ENCODE assay signal across 24 mouse cellular contexts in genomic region chr2:76549316-76549715, GRCm38 (mm10).
DNase-seq lines count a peak whose midpoint lies in the region; ATAC-seq and TF ChIP-seq lines count a peak whose summit lies in the region.
"Had no signal": no experiment of that assay in that cellular context is flagged by ENCODE, and none has a peak within 500 bp of the region (broad histone marks: within the 10 kb centered on the region; RNA-seq: fewer than 3 reads in every experiment).

No protein-coding gene starts in this region.

- no peak for TF ChIP-seq CTCF in lung, adult 2 months (IDR thresholded peaks at IDR 0.05; ENCODE audit: insufficient read depth, low read length)

- no peaks in the 10 kb centered on the region for H3K27me3 ChIP-seq in embryonic facial prominence, embryonic 11.5 days (ENCODE audit: control insufficient read depth, insufficient read depth, low read length)
- H3K27me3 ChIP-seq in embryonic facial prominence, embryonic 10.5 days (replicated peaks; ENCODE audit: low read depth, poor library complexity, severe bottlenecking): no peaks in the 10 kb centered on the region
- no peaks in the 10 kb centered on the region for H3K27me3 ChIP-seq in kidney, embryonic 15.5 days
- no peaks in the 10 kb centered on the region for H3K27me3 ChIP-seq in lung, embryonic 15.5 days
- H3K27me3 ChIP-seq: forebrain, embryonic 13.5 days; heart, embryonic 12.5 days; heart, embryonic 15.5 days; hindbrain, embryonic 13.5 days; intestine, embryonic 15.5 days had no signal

- peak; percentile 31 for DNase-seq in embryonic facial prominence, embryonic 11.5 days (ENCODE audit: low spot score)
- DNase-seq in embryonic facial prominence, embryonic 10.5 days (ENCODE audit: low spot score): no peak
- no peak for DNase-seq in kidney, postnatal 10 days
- no peak for DNase-seq in lung, adult 2 months
- no peak for DNase-seq in cerebellum, adult 11-12 months
- DNase-seq: B cell, adult 2 months; cerebellum, adult 11 months; cerebellum, adult 8-10 months; cerebellum, postnatal 14 days; gastrocnemius, postnatal 10 days; gastrocnemius, postnatal 36 days; heart, postnatal 10 days; heart, postnatal 36 days had no signal

- no peak overlapping the region for H3K9ac ChIP-seq in embryonic facial prominence, embryonic 11.5 days (replicated peaks; ENCODE audit: low read length)
- H3K9ac ChIP-seq in kidney, embryonic 15.5 days: no peak overlapping the region
- no peak overlapping the region for H3K9ac ChIP-seq in lung, embryonic 15.5 days
- H3K9ac ChIP-seq: forebrain, embryonic 13.5 days; heart, embryonic 12.5 days; heart, embryonic 15.5 days; hindbrain, embryonic 13.5 days; intestine, embryonic 15.5 days had no signal

- WGBS in embryonic facial prominence, embryonic 11.5 days: 70% methylated on average over 12 of the region's 12 CpGs
- 77% methylated on average over 12 of the region's 12 CpGs for WGBS in embryonic facial prominence, embryonic 10.5 days
- WGBS in kidney, embryonic 15.5 days: 43% methylated on average over 12 of the region's 12 CpGs
- 77% methylated on average over 12 of the region's 12 CpGs for WGBS in lung, embryonic 15.5 days
- WGBS in lung, adult 2 months: 84% methylated on average over 12 of the region's 12 CpGs

- H3K4me2 ChIP-seq in embryonic facial prominence, embryonic 11.5 days (ENCODE audit: low read depth, low read length): no peak overlapping the region
- H3K4me2 ChIP-seq in kidney, embryonic 15.5 days: peak overlapping the region; percentile 30
- no peak overlapping the region for H3K4me2 ChIP-seq in lung, embryonic 15.5 days
- H3K4me2 ChIP-seq: forebrain, embryonic 13.5 days; heart, embryonic 12.5 days; heart, embryonic 15.5 days; hindbrain, embryonic 13.5 days; intestine, embryonic 15.5 days had no signal

- no peak for ATAC-seq in embryonic facial prominence, embryonic 11.5 days (replicated peaks; ENCODE audit: insufficient number of reproducible peaks, low FRiP score, low TSS enrichment, low read depth)
- ATAC-seq in kidney, embryonic 15.5 days (replicated peaks; ENCODE audit: low FRiP score): no peak
- no peak for ATAC-seq in lung, embryonic 15.5 days (ENCODE audit: borderline replicate concordance, extremely low read depth, low FRiP score, low TSS enrichment)
- ATAC-seq: forebrain, embryonic 13.5 days; forebrain, embryonic 16.5 days; hindbrain, embryonic 16.5 days; intestine, embryonic 15.5 days had no signal

- H3K27ac ChIP-seq in embryonic facial prominence, embryonic 11.5 days (replicated peaks; ENCODE audit: low read depth, low read length): no peak overlapping the region
- no peak overlapping the region for H3K27ac ChIP-seq in embryonic facial prominence, embryonic 10.5 days (replicated peaks)
- no peak overlapping the region for H3K27ac ChIP-seq in kidney, embryonic 15.5 days
- 0 out of 2 replicates have a peak overlapping the region, but pooled peaks have one; percentile 64 for H3K27ac ChIP-seq in lung, embryonic 15.5 days
- H3K27ac ChIP-seq: forebrain, embryonic 10.5 days; forebrain, embryonic 13.5 days; heart, embryonic 15.5 days; hindbrain, embryonic 10.5 days; hindbrain, embryonic 13.5 days; intestine, embryonic 15.5 days had no signal

- H3K9me3 ChIP-seq in embryonic facial prominence, embryonic 11.5 days (replicated peaks; ENCODE audit: control insufficient read depth, low read length): no peaks in the 10 kb centered on the region
- H3K9me3 ChIP-seq in embryonic facial prominence, embryonic 10.5 days: no peaks in the 10 kb centered on the region
- H3K9me3 ChIP-seq in kidney, embryonic 15.5 days (replicated peaks): no peaks in the 10 kb centered on the region
- no peaks in the 10 kb centered on the region for H3K9me3 ChIP-seq in lung, embryonic 15.5 days
- H3K9me3 ChIP-seq: forebrain, embryonic 10.5 days; forebrain, embryonic 13.5 days; heart, embryonic 12.5 days; heart, embryonic 15.5 days; hindbrain, embryonic 10.5 days; hindbrain, embryonic 13.5 days; intestine, embryonic 15.5 days had no signal

- no peaks in the 10 kb centered on the region for H3K36me3 ChIP-seq in embryonic facial prominence, embryonic 11.5 days (replicated peaks; ENCODE audit: control insufficient read depth, insufficient read depth, low read depth, low read length)
- H3K36me3 ChIP-seq in embryonic facial prominence, embryonic 10.5 days (replicated peaks): no peaks in the 10 kb centered on the region
- H3K36me3 ChIP-seq in kidney, embryonic 15.5 days: no peaks in the 10 kb centered on the region
- H3K36me3 ChIP-seq in lung, embryonic 15.5 days: no peaks in the 10 kb centered on the region
- H3K36me3 ChIP-seq: forebrain, embryonic 10.5 days; heart, embryonic 12.5 days; heart, embryonic 15.5 days; intestine, embryonic 15.5 days had no signal

- no peak overlapping the region for H3K4me3 ChIP-seq in embryonic facial prominence, embryonic 11.5 days (ENCODE audit: low read depth, low read length)
- H3K4me3 ChIP-seq in embryonic facial prominence, embryonic 10.5 days: no peak overlapping the region
- H3K4me3 ChIP-seq in kidney, embryonic 15.5 days (replicated peaks): no peak overlapping the region
- no peak overlapping the region for H3K4me3 ChIP-seq in lung, embryonic 15.5 days
- H3K4me3 ChIP-seq in lung, adult 2 months (replicated peaks; ENCODE audit: extremely low read depth, low read depth, low read length): no peak overlapping the region
- H3K4me3 ChIP-seq: forebrain, embryonic 10.5 days; forebrain, embryonic 13.5 days; heart, embryonic 12.5 days; heart, embryonic 15.5 days; hindbrain, embryonic 10.5 days; hindbrain, embryonic 13.5 days; intestine, embryonic 15.5 days had no signal

- no peaks in the 10 kb centered on the region for H3K4me1 ChIP-seq in embryonic facial prominence, embryonic 11.5 days (ENCODE audit: control insufficient read depth, insufficient read depth, low read length)
- H3K4me1 ChIP-seq in embryonic facial prominence, embryonic 10.5 days: peaks cover 16% of the 10 kb centered on the region
- peaks cover 10% of the 10 kb centered on the region; the same call in 1 of the 2 replicates for H3K4me1 ChIP-seq in kidney, embryonic 15.5 days
- peaks cover 15% of the 10 kb centered on the region for H3K4me1 ChIP-seq in lung, embryonic 15.5 days
- peaks cover 2% of the 10 kb centered on the region; the same call in 1 of the 2 replicates for H3K4me1 ChIP-seq in lung, adult 2 months (ENCODE audit: control insufficient read depth, insufficient read depth, low read length)
- H3K4me1 ChIP-seq: forebrain, embryonic 10.5 days; forebrain, embryonic 13.5 days; heart, embryonic 12.5 days; heart, embryonic 15.5 days; hindbrain, embryonic 10.5 days; hindbrain, embryonic 13.5 days; intestine, embryonic 15.5 days had no signal

- no peak for TF ChIP-seq POLR2A in lung, adult 2 months (IDR thresholded peaks at IDR 0.05; ENCODE audit: borderline replicate concordance, extremely low read depth, low read depth, low read length)
